Mouse (Mus musculus) CH12.LX (cell line): ENCODE data around the gene Nkx3-2. TPM values are rescaled to one million over a fixed set of nuclear protein-coding genes. Genes with fewer than 3 reads are reported as not detected.

ENCODE experiments used
- DNase-seq: peaks from one replicate; pipeline ENCODE4 v3.0.0-alpha.2; 2013; ENCODE audit errors: extremely low read depth
- H3K27ac ChIP-seq: 2 replicates; pipeline ENCODE4 v1.5.1; 2012; ENCODE audit warnings: low read depth, mild to moderate bottlenecking, control low read depth, moderate library complexity; ENCODE audit not compliant: insufficient read depth
- H3K27me3 ChIP-seq: replicated peaks from 2 replicates; pipeline ENCODE3; 2012; ENCODE audit warnings: inconsistent platforms
- H3K36me3 ChIP-seq, 2 experiments: replicated peaks in 1 of 2; 2 replicates each; pipeline versions ENCODE3 to v1.6.1; 2012; ENCODE audit warnings: inconsistent platforms in 1 of 2, low read length in 1 of 2, mild to moderate bottlenecking in 1 of 2, mixed read lengths in 1 of 2, moderate library complexity in 1 of 2; ENCODE audit not compliant: control insufficient read depth in 1 of 2, insufficient read depth in 1 of 2
- H3K4me1 ChIP-seq, 2 experiments: 2 replicates each; pipeline ENCODE4 v1.6.1; 2012; ENCODE audit warnings: inconsistent platforms in 1 of 2, moderate library complexity in 1 of 2; ENCODE audit not compliant: insufficient read depth in 2 of 2, control insufficient read depth in 1 of 2
- H3K4me2 ChIP-seq: 2 replicates; pipeline ENCODE4 v1.6.1; 2012; ENCODE audit warnings: low read depth, mild to moderate bottlenecking, control low read depth; ENCODE audit not compliant: poor library complexity, insufficient read depth, severe bottlenecking
- H3K4me3 ChIP-seq, 3 experiments: fragments of 150-350 bp in 1 of 3; sonication (generic) in 1 of 3; replicated peaks in 1 of 3; 2 replicates each; pipeline versions ENCODE3 to v1.5.1; 2011 to 2012; ENCODE audit warnings: low read depth in 2 of 3, low read length in 2 of 3, mild to moderate bottlenecking in 2 of 3, moderate library complexity in 2 of 3, control low read depth in 1 of 3, improper control_type of control experiment in 1 of 3, inconsistent platforms in 1 of 3, mixed read lengths in 1 of 3; ENCODE audit not compliant: poor library complexity in 1 of 3
- H3K79me2 ChIP-seq: replicated peaks from 2 replicates; pipeline ENCODE4 v1.6.1; 2012; ENCODE audit warnings: mild to moderate bottlenecking, moderate library complexity; ENCODE audit not compliant: control insufficient read depth, poor library complexity, insufficient read depth, severe bottlenecking; ENCODE audit errors: extremely low read depth
- H3K9ac ChIP-seq: 2 replicates; pipeline ENCODE4 v1.6.1; 2012; ENCODE audit warnings: low read depth, mild to moderate bottlenecking, control low read depth, moderate library complexity; ENCODE audit not compliant: insufficient read depth
- H3K9me3 ChIP-seq: replicated peaks from 2 replicates; pipeline ENCODE3; 2012; ENCODE audit warnings: low read length, inconsistent platforms, mixed read lengths
- BHLHE40 ChIP-seq: IDR thresholded peaks from 2 replicates; pipeline ENCODE4 v1.6.1; 2011; ENCODE audit warnings: mild to moderate bottlenecking, low read depth, low read length, improper control_type of control experiment
- CHD1 ChIP-seq: IDR thresholded peaks from 2 replicates; pipeline ENCODE4 v1.6.1; 2012; ENCODE audit warnings: low read depth, low read length, improper control_type of control experiment, inconsistent platforms
- CHD2 ChIP-seq: IDR thresholded peaks from 2 replicates; pipeline ENCODE4 v1.6.1; 2011; ENCODE audit warnings: low read length, improper control_type of control experiment
- CTCF ChIP-seq, 2 experiments: IDR thresholded peaks in 1 of 2; conservative IDR thresholded peaks in 1 of 2; 2 replicates each; pipeline ENCODE4 v1.5.1; 2011 to 2012; ENCODE audit warnings: low read depth in 2 of 2, low read length in 2 of 2, improper control_type of control experiment in 1 of 2, inconsistent platforms in 1 of 2, mild to moderate bottlenecking in 1 of 2, moderate library complexity in 1 of 2
- E2F4 ChIP-seq: IDR thresholded peaks from 2 replicates; pipeline ENCODE4 v1.6.1; 2011; ENCODE audit warnings: low read depth, low read length, improper control_type of control experiment; ENCODE audit not compliant: insufficient replicate concordance
- EP300 ChIP-seq: IDR thresholded peaks from 2 replicates; pipeline ENCODE4 v1.6.1; 2011; ENCODE audit warnings: low read length, improper control_type of control experiment
- ETS1 ChIP-seq: conservative IDR thresholded peaks from 2 replicates; pipeline ENCODE4 v1.6.1; 2012; ENCODE audit warnings: low read depth, mild to moderate bottlenecking, inconsistent platforms, low read length, improper control_type of control experiment, moderate library complexity
- GABPA ChIP-seq: IDR thresholded peaks from 2 replicates; pipeline ENCODE4 v1.6.1; 2012; ENCODE audit warnings: low read depth, low read length, improper control_type of control experiment, inconsistent platforms; ENCODE audit not compliant: insufficient replicate concordance
- HCFC1 ChIP-seq: IDR thresholded peaks from 2 replicates; pipeline ENCODE4 v1.6.1; 2012; ENCODE audit warnings: low read depth, mild to moderate bottlenecking, inconsistent platforms, low read length, improper control_type of control experiment
- JUND ChIP-seq: conservative IDR thresholded peaks from 2 replicates; pipeline ENCODE4 v1.6.1; 2011; ENCODE audit warnings: low read depth, low read length, improper control_type of control experiment
- KAT2A ChIP-seq: IDR thresholded peaks from 2 replicates; pipeline ENCODE4 v1.6.1; 2012; ENCODE audit warnings: low read length, improper control_type of control experiment, inconsistent platforms; ENCODE audit not compliant: insufficient replicate concordance
- MAFK ChIP-seq: IDR thresholded peaks from 2 replicates; pipeline ENCODE4 v1.6.1; 2011; ENCODE audit warnings: low read length, improper control_type of control experiment; ENCODE audit not compliant: insufficient replicate concordance
- MAZ ChIP-seq: IDR thresholded peaks from 2 replicates; pipeline ENCODE4 v1.6.1; 2012; ENCODE audit warnings: low read depth, mild to moderate bottlenecking, inconsistent platforms, low read length, improper control_type of control experiment, moderate library complexity
- MEF2A ChIP-seq: IDR thresholded peaks from 2 replicates; pipeline ENCODE4 v1.6.1; 2014; ENCODE audit warnings: low read depth, mild to moderate bottlenecking, inconsistent platforms, low read length, improper control_type of control experiment, borderline replicate concordance
- POLR2A ChIP-seq: IDR thresholded peaks from 2 replicates; pipeline ENCODE4 v1.6.1; 2011; ENCODE audit warnings: low read depth, mild to moderate bottlenecking, improper control_type of control experiment, low read length
- POLR2AphosphoS2 ChIP-seq: IDR thresholded peaks from 2 replicates; pipeline ENCODE4 v1.6.1; 2011; ENCODE audit warnings: low read depth, low read length, improper control_type of control experiment
- RAD21 ChIP-seq: IDR thresholded peaks from 2 replicates; pipeline ENCODE4 v1.6.1; 2011; ENCODE audit warnings: low read depth, mild to moderate bottlenecking, low read length, improper control_type of control experiment, moderate library complexity
- RCOR1 ChIP-seq: conservative IDR thresholded peaks from 2 replicates; pipeline ENCODE4 v1.6.1; 2012; ENCODE audit warnings: low read depth, mild to moderate bottlenecking, inconsistent platforms, low read length, improper control_type of control experiment
- SIN3A ChIP-seq: IDR thresholded peaks from 2 replicates; pipeline ENCODE4 v1.6.1; 2012; ENCODE audit warnings: low read length, improper control_type of control experiment, inconsistent platforms
- SMC3 ChIP-seq: IDR thresholded peaks from 2 replicates; pipeline ENCODE4 v1.6.1; 2011; ENCODE audit warnings: low read depth, low read length, improper control_type of control experiment
- TBP ChIP-seq: conservative IDR thresholded peaks from 2 replicates; pipeline ENCODE4 v1.6.1; 2011; ENCODE audit warnings: low read depth, low read length, improper control_type of control experiment
- UBTF ChIP-seq: IDR thresholded peaks from 2 replicates; pipeline ENCODE4 v1.6.1; 2012; ENCODE audit warnings: low read depth, mild to moderate bottlenecking, inconsistent platforms, low read length, improper control_type of control experiment, moderate library complexity
- USF2 ChIP-seq: conservative IDR thresholded peaks from 2 replicates; pipeline ENCODE4 v1.6.1; 2011; ENCODE audit warnings: low read depth, low read length, improper control_type of control experiment
- ZMIZ1 ChIP-seq: IDR thresholded peaks from 2 replicates; pipeline ENCODE4 v1.6.1; 2012; ENCODE audit warnings: low read depth, mild to moderate bottlenecking, inconsistent platforms, low read length, improper control_type of control experiment
- ZNF384 ChIP-seq: IDR thresholded peaks from 2 replicates; pipeline ENCODE4 v1.6.1; 2012; ENCODE audit warnings: low read depth, low read length, improper control_type of control experiment, inconsistent platforms
- dilution Hi-C: fragments of 300-500 bp; cut with MboI; formaldehyde crosslinking; loops from 2 replicates; pipeline ENCODE4 v1.14.3; 2020; ENCODE audit warnings: low sequenced_read_pairs; ENCODE audit not compliant: extremely low pct_unique_long_range_greater_than_20kb, extremely low pct_ligation_motif_present
- in situ Hi-C: fragments of 300-500 bp; cut with MboI; formaldehyde crosslinking; loops from 3 replicates; pipeline ENCODE4 v1.14.3; 2019; ENCODE audit warnings: low sequenced_read_pairs, low pct_ligation_motif_present, low pct_unique_long_range_greater_than_20kb, mixed read lengths
- polyA plus RNA-seq: library from polyadenylated mRNA; unstranded; fragments of >175 nt; gene quantifications from 2 replicates; pipeline ENCODE4 v1.2.1, GENCODE M21; 2012; ENCODE audit warnings: low read depth; ENCODE audit not compliant: insufficient read length
- total RNA-seq, 2 experiments: library from RNA; depleted of rRNA; stranded (reverse); fragments of 300-350 nt in 1 of 2; fragments of >200 nt in 1 of 2; gene quantifications; 2 replicates each; pipeline ENCODE4 v1.2.3; 2012 to 2014

Nkx3-2 gene
- total and polyA plus RNA-seq, 3 experiments, result not detected

GRCm38 (mm10) chr5:41781890-41782289, 17.6 kb upstream of the Nkx3-2 start:
- H3K4me1 ChIP-seq, result peaks cover 0 to 2% of the 10 kb centered on the region in 2 experiments; a peak in 1 of 4 replicates
- no peaks in the 10 kb centered on the region for H3K79me2 ChIP-seq
- TF ChIP-seq E2F4, result no peak
- no peak for TF ChIP-seq RCOR1
- no peak for TF ChIP-seq GABPA
- TF ChIP-seq ETS1, result no peak
- no peak for TF ChIP-seq HCFC1
- TF ChIP-seq BHLHE40, result no peak
- TF ChIP-seq CTCF (conservative IDR thresholded peaks at IDR 0.05 in 1 of 2, IDR thresholded peaks at IDR 0.05 in 1 of 2; ENCODE audit: low read depth in 2 of 2, low read length in 2 of 2), result no peak
- TF ChIP-seq POLR2A, result no peak
- TF ChIP-seq TBP, result no peak
- TF ChIP-seq JUND, result no peak
- no peak for TF ChIP-seq MAFK
- TF ChIP-seq ZMIZ1, result no peak
- TF ChIP-seq MEF2A, result no peak
- dilution Hi-C loops, result no loop called here
- no peak for DNase-seq
- no peaks in the 10 kb centered on the region for H3K9me3 ChIP-seq
- no peak overlapping the region for H3K4me2 ChIP-seq
- no peaks in the 10 kb centered on the region for H3K27me3 ChIP-seq
- in situ Hi-C loops, result no loop called here
- H3K27ac ChIP-seq, result no peak overlapping the region
- peaks cover 11 to 18% of the 10 kb centered on the region in 2 experiments for H3K36me3 ChIP-seq
- H3K4me3 ChIP-seq, result no peak overlapping the region
- H3K9ac ChIP-seq, result no peak overlapping the region

DNA sequence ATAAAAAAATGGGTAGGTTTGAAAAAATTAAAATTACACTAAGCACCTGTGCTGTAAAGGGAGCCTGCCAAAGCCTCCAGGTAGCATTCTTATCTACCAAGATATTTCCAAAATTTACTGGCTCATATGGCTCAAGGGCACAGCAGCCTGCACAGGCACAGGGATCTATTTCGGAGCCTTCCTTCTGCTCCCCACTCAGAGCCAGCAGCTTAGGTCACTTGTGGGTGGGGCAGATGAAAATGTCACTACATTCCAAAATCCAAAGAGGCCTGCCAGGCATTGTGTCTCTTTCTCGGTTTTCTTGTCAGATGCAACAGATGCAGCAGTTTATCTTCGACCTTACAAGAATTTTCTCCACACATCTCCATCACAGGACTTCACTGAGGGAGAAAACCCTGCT, 15.7 kb upstream of the Nkx3-2 start:
- no peaks in the 10 kb centered on the region for H3K79me2 ChIP-seq
- H3K9ac ChIP-seq, result no peak overlapping the region
- no peak overlapping the region for H3K27ac ChIP-seq
- H3K36me3 ChIP-seq, result peaks cover 0 to 2% of the 10 kb centered on the region in 2 experiments
- no peak overlapping the region for H3K4me3 ChIP-seq
- dilution Hi-C loops, result no loop called here
- H3K27me3 ChIP-seq, result no peaks in the 10 kb centered on the region
- TF ChIP-seq HCFC1 (no peak), KAT2A (no peak), E2F4 (no peak), POLR2AphosphoS2 (no peak), UBTF (no peak), GABPA (no peak), ZNF384 (no peak), SMC3 (no peak), EP300 (no peak), CHD2 (no peak), RAD21 (no peak), ETS1 (no peak), MAZ (no peak), USF2 (no peak), SIN3A (no peak), RCOR1 (no peak), CTCF (conservative IDR thresholded peaks at IDR 0.05 in 1 of 2, IDR thresholded peaks at IDR 0.05 in 1 of 2; ENCODE audit: low read depth in 2 of 2, low read length in 2 of 2) (no peak), CHD1 (no peak)
- TF ChIP-seq, all 38 proteins: peak for 0
- peaks cover 0 to 14% of the 10 kb centered on the region in 2 experiments; a peak in 2 of 4 replicates for H3K4me1 ChIP-seq
- H3K9me3 ChIP-seq, result no peaks in the 10 kb centered on the region
- in situ Hi-C loops, result no loop called here
- no peak overlapping the region for H3K4me2 ChIP-seq
- no peak for DNase-seq
